Mouse (Mus musculus) bone marrow macrophage, adult 2 months (primary cell): ENCODE measurements around the gene Gon7. TPM values are rescaled to one million over a fixed set of nuclear protein-coding genes. Genes with fewer than 3 reads are reported as not detected.

Experiments
- H3K27ac ChIP-seq: 2 replicates; pipeline ENCODE4 v1.5.1; 2012; ENCODE audit warnings: low read depth, low read length; ENCODE audit not compliant: insufficient read depth
- H3K4me1 ChIP-seq: 2 replicates; pipeline ENCODE4 v1.6.1; 2012; ENCODE audit warnings: low read length; ENCODE audit not compliant: control insufficient read depth, insufficient read depth
- H3K4me3 ChIP-seq: 2 replicates; pipeline ENCODE4 v1.5.1; 2012; ENCODE audit warnings: mild to moderate bottlenecking, low read length, moderate library complexity; ENCODE audit not compliant: insufficient read depth
- CTCF ChIP-seq: IDR thresholded peaks from 2 replicates; pipeline ENCODE4 v1.5.1; 2012; ENCODE audit warnings: low read depth, mild to moderate bottlenecking, low read length, moderate library complexity
- POLR2A ChIP-seq: IDR thresholded peaks from 2 replicates; pipeline ENCODE4 v1.6.1; 2012; ENCODE audit warnings: mild to moderate bottlenecking, low read depth, low read length, borderline replicate concordance
- polyA plus RNA-seq: library from polyadenylated mRNA; stranded (reverse); fragments of >200 nt; gene quantifications from 2 replicates; pipeline ENCODE4 v1.2.4, GENCODE M21; 2012; ENCODE audit not compliant: missing spikeins, insufficient read depth, insufficient read length

The Gon7 gene
- polyA plus RNA-seq, 1 experiment = 14.3 TPM

DNA sequence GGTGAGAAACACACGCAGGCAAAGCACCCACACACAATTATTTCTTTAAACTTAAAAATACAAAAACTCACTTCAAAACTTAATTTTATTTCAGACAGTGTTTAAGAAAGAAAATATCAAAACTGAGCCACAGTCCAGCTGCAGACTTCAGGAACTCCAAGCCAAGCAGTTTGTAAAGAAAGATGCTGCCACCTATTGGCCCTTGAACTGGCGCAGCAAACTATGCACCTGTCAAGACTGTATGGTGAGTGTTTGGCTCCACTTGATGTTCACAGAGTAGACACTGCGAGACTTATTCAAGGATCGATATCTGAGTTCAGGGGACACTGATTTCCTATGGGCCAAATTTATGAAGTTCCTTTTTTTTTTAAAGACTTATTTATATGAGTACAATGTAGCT is 11.4 kb upstream of the Gon7 start:
- TF ChIP-seq POLR2A = no peak
- TF ChIP-seq CTCF = no peak
- H3K4me1 ChIP-seq = no peaks in the 10 kb centered on the region

DNA sequence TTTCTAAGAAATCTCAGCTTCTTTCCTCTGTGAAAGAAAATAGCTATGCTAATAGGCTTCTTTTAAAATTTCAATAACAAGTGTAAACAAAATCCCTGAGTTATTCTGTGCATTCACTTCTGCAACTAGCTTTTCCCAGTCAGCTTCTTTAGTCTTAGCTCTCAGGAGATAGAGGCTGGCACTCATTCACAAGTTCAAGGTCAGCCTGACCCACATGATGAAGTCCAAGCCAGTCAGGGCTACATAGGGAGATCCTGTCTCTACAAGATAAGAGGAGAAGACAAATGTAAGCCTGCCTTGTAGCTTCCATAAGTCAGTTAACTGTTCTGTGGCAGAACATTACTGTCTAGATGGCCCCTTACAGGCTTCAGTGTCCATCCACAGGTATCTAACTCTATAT is 6.1 kb upstream of the Gon7 start:
- no peak overlapping the region for H3K27ac ChIP-seq
- peaks cover 7% of the 10 kb centered on the region for H3K4me1 ChIP-seq
- no peak overlapping the region for H3K4me3 ChIP-seq
- TF ChIP-seq POLR2A (no peak), CTCF (no peak)

More for the DNA sequence above, 11.4 kb upstream of the Gon7 start:
- H3K27ac ChIP-seq = no peak overlapping the region
- H3K4me3 ChIP-seq = no peak overlapping the region

DNA sequence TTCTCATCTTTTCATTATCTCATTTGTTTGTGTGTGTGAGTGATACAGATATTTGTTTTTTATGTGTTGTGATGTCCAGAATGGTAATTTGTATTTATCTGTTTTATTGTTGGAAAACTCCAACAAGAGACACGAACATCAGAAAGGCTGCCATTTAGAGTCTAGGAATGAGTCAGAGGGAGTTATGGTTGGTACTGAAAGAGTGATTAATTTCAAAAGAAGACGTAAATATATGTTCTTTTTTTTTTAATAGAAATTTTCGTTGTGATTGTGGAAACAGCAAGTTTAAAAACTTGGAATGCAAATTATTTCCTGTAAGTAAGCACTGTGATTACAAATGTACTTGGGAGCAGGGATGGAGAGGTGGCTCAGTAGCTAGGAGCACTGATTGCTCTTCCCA is 4.1 kb upstream of the Gon7 start:
- no peak overlapping the region for H3K4me3 ChIP-seq
- peaks cover 7% of the 10 kb centered on the region for H3K4me1 ChIP-seq
- H3K27ac ChIP-seq = no peak overlapping the region
- TF ChIP-seq POLR2A = no peak
- TF ChIP-seq CTCF = no peak

DNA sequence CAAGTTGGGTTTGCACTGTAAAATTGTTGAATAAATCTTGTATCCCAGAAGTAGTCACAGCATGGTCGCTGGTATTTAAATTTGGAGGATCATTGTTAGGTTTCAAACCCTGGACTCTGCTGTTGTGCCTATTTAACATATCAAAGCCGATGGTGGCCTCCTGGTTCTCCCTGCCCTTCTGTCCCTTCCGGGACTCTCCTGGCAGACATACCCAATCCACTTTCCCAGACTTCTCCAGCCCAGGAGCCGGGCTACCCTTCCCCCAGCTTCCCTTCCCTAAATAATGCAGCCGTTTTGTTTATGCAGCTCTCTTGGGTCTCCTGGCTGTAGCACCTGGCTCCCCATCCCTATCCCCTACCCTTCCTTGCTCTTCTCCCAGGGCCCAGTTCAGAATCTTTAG is 1.3 kb upstream of the Gon7 start:
- peak overlapping the region; percentile 90 for H3K4me3 ChIP-seq
- TF ChIP-seq POLR2A (no peak), CTCF (no peak)
- no peak overlapping the region for H3K27ac ChIP-seq
- peaks cover 7% of the 10 kb centered on the region for H3K4me1 ChIP-seq

- Histone ChIP-seq H3K4me1 (peaks cover 7% of the 10 kb centered on the region), H3K27ac (peak within 1 kb of the TSS; percentile 73), H3K4me3 (peak within 1 kb of the TSS; percentile 93)
- no peak for TF ChIP-seq POLR2A
- TF ChIP-seq CTCF = no peak
These were observed 777 bp upstream of the Gon7 start, which contains the start of gene Gm20604 for GRCm38 (mm10) chr12:102758403-102758756. TSS of gene Gm20604 (minus strand) at chr12:102758672.

DNA sequence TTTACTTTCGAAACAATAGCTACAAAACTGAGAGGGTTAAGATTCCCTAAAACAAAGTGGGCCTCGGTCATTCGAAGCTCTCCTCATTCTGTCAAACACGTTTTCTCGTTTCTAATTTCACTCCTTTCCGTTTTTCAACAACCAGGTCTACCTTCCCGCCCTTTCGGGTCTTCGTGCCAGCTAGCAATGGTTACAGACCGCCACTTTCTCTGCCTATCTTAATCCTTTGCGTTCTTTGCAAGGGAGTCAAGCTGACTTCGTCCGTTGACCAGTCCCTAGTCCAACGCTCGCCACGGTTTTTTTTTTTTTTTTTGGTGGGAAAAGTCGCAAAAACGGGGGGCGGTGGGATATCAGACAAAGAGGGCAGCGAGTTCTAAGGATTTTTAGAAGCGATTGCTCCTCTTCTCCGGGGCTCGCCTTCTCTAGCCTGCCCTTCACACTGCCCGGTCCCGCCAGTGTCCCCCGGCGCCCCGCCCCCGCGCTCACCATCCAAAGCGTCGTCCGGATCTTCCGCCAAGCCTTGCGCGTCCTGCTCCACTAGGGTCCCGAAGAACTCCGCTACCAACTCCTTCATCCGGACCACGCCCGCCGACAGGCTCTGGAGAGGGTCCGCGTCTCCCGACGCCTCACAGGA is 431 bp downstream of the Gon7 start:
- no peak for TF ChIP-seq CTCF
- TF ChIP-seq POLR2A = 0 out of 2 replicates have a peak, but pooled peaks have one; percentile 25
- Histone ChIP-seq H3K27ac (peak overlapping the region; percentile 73), H3K4me1 (peaks cover 7% of the 10 kb centered on the region)

DNA sequence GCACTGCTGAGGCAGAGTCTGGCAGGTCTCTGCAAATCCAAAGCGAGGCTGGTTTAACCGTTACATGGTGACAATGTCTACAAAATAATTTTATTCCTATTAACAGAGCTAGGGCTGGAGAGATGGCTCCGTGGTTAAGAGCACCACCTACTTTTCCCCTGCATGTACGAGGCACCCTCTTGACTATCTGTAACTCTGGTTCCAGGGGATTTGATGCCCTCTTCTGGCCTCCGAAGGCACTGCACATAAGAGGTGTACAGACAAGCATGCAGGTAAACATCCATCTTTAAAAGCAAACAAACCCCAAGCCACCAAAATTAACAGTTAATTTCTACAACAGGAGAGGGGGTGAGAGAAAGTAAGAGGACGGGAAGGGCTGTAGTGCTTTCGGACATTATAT is 1.3 kb downstream of the Gon7 start:
- Histone ChIP-seq H3K4me1 (peaks cover 7% of the 10 kb centered on the region), H3K4me3 (peak overlapping the region; percentile 93), H3K27ac (no peak overlapping the region)
- TF ChIP-seq POLR2A (no peak), CTCF (peak; percentile 8; the same call in 1 of the 2 replicates)

More for the DNA sequence above, 431 bp downstream of the Gon7 start:
- peak overlapping the region; percentile 93 for H3K4me3 ChIP-seq

- H3K4me3 ChIP-seq = no peak overlapping the region
- peak overlapping the region; percentile 87 for H3K27ac ChIP-seq
- TF ChIP-seq CTCF = no peak
- TF ChIP-seq POLR2A = no peak
- peaks cover 30% of the 10 kb centered on the region for H3K4me1 ChIP-seq
These were observed 9.3 kb downstream of the Gon7 start for GRCm38 (mm10) chr12:102748256-102748655.

DNA sequence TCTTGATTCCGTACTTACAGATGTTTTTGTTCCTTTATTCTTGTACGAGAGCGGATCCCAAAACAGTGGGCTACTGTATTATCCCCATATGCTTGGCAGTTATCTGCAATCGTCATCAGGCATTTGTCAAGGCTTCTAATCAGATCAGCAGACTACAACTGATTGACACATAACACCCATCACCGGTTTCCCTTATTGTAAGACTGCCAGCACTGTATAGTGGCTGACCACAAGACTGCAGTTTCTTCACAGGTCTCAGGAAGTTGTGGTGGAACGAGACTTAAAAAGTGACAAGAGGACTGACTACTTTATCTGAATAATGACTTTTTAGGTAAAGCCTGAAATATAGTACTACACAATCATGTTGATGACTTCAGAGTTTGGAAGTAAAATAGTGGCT is 12.8 kb downstream of the Gon7 start:
- Histone ChIP-seq H3K27ac (peak overlapping the region; percentile 79), H3K4me1 (peaks cover 34% of the 10 kb centered on the region), H3K4me3 (peak overlapping the region; percentile 73)
- TF ChIP-seq POLR2A (no peak), CTCF (no peak)

DNA sequence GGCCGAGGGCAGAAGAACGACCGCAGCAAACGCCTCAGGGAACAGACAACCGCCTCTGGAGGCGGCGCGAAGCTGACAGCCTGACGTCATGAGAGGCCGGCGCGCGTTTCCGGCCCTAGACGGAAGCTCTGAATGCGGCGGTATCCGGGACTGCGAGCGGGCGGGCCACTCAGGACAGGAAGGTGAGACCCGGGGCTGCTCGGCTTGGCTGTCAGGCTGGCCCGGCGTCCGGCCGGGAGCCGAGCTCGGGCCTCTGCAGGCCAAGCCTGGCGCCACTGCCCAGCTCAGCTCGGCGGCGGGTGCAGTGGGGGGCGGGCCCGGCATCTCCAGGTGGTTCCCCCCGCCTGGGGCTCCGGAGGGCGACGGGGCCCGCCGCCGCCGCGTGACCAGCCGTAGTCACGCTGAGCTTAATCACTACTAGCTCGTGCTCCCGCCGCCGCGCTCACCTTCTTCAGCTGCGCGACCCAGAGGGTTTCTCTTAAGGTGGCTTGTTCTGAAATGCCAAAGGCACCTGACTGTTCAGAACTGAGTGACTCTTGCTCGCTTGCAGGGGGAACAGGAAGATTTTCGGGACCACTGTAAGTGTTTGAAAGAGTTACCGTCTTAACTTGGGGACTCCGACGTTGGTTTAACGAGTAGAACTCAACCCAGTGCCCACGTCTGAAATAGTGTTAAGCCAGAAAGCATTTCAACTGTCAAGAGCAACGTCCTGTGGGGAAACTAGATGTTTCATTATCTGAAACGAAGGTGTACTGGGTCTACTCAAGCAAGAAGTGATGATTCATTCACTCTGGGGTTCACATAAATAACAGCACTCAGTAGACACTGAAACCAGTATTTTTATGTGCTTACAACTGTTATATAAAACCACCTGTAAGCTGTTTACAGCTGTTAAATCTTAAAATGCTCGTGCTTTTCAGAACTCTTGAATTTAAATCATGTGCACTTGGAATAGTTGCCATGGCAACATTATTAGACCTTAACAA is 13.7 kb downstream of the Gon7 start, which contains the start of the genes Moap1 and Tmem251:
Gene Moap1, minus strand, starts transcription at position 73 of the 986 bp plus-strand sequence.
Gene Tmem251, plus strand, starts transcription at position 174 of the 986 bp plus-strand sequence.
- Histone ChIP-seq H3K4me1 (peaks cover 31% of the 10 kb centered on the region), H3K27ac (peak within 1 kb of the TSS; percentile 79), H3K4me3 (peak within 1 kb of the TSS; percentile 73)
- TF ChIP-seq CTCF = no peak
- no peak for TF ChIP-seq POLR2A
